Mouse (Mus musculus) embryonic facial prominence, embryonic 12.5 days (tissue): Measurements from ENCODE around the gene Zg16. TPM values are rescaled to one million over a fixed set of nuclear protein-coding genes. Genes with fewer than 3 reads are reported as not detected.
"Not testable (repeated sequence)": the region's sequence is repeated elsewhere in the genome, so short reads cannot be mapped to it uniquely, and the experiment has no call there.

Source experiments
- ATAC-seq: fragments of 200-750 bp; cut with Nextera tagmentation; 2 replicates; pipeline ENCODE4 v1.8.0; 2017; ENCODE audit not compliant: insufficient number of reproducible peaks, insufficient read depth, low FRiP score, low TSS enrichment
- H3K27ac ChIP-seq: fragments of 300-500 bp; sonication (generic); 2 replicates; pipeline ENCODE4 v1.5.1; 2016; ENCODE audit warnings: mild to moderate bottlenecking
- H3K27me3 ChIP-seq: fragments of 300-500 bp; sonication (generic); 2 replicates; pipeline ENCODE4 v1.6.1; 2016; ENCODE audit warnings: mild to moderate bottlenecking, moderate library complexity
- H3K36me3 ChIP-seq: fragments of 300-500 bp; sonication (generic); 2 replicates; pipeline ENCODE4 v1.6.1; 2016; ENCODE audit warnings: mild to moderate bottlenecking
- H3K4me1 ChIP-seq: fragments of 300-500 bp; sonication (generic); 2 replicates; pipeline ENCODE4 v1.6.1; 2016
- H3K4me2 ChIP-seq: fragments of 300-500 bp; sonication (generic); replicated peaks from 2 replicates; pipeline ENCODE4 v1.6.1; 2016; ENCODE audit warnings: mild to moderate bottlenecking, moderate library complexity
- H3K4me3 ChIP-seq: fragments of 300-500 bp; sonication (generic); 2 replicates; pipeline ENCODE4 v1.5.1; 2016; ENCODE audit warnings: mild to moderate bottlenecking
- H3K9ac ChIP-seq: fragments of 300-500 bp; sonication (generic); 2 replicates; pipeline ENCODE4 v1.6.1; 2016; ENCODE audit warnings: mild to moderate bottlenecking, moderate library complexity
- H3K9me3 ChIP-seq: fragments of 300-500 bp; sonication (generic); 2 replicates; pipeline ENCODE4 v1.6.1; 2016; ENCODE audit warnings: mild to moderate bottlenecking, moderate library complexity
- WGBS: fragments of 180-500 bp; shearing (Covaris S2); methylation state at CpG from one replicate; pipeline ENCODE4 v1.1.7; 2016; 5-methylcytosine and 5-hydroxymethylcytosine counted together
- polyA plus RNA-seq: library from polyadenylated mRNA; unstranded; fragments of >200 nt; fragmentation: Nextera tagmentation; extraction: Ambion mirVana; gene quantifications from 2 replicates; pipeline ENCODE4 v1.2.1, GENCODE M21; 2016

Zg16 gene
- not detected in 2 replicates for polyA plus RNA-seq

DNA sequence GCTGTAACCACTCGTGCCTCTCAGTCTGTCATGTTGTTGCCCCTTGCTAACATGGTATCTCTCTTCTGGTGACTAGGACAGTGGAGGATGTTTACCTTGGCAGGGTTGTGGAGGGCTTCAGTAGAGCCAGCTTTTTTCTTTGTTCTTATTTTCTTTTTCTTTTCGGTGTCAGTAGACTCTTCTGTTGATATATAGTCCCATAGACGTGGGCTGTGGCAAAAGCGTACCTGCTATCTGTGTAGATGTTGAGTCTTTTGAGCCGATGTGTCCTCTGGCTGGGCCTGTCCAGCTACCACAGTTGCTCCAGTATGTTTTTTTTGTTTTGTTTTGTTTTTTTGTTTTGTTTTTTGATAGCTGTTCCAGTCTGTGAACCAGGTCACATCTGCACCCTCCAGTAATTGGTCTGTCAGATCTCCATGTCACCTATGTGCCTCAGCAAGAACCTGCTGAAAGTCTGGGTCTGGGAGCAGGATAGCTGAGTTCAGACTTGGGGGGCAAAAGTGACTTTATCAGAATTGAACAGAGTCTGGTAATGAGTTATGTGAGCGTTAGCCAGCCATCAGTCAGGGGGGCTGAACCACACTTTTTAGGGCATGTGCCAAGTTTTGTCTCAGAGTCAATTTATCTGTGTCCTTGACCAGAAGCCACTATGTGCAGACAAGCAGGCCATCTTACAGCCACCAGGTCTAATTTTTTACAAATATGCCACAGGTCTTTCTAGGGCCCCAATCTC is at the start of gene Zg16:
TSS of gene Zg16 (minus strand) at position 51 of the 733 bp plus-strand sequence.
- not testable (repeated sequence) for ATAC-seq, H3K9me3 ChIP-seq, H3K36me3 ChIP-seq, H3K4me2 ChIP-seq, H3K27ac ChIP-seq, H3K4me1 ChIP-seq, H3K4me3 ChIP-seq, H3K9ac ChIP-seq, H3K27me3 ChIP-seq
- 77% methylated on average over 6 of the region's 6 CpGs for WGBS

DNA sequence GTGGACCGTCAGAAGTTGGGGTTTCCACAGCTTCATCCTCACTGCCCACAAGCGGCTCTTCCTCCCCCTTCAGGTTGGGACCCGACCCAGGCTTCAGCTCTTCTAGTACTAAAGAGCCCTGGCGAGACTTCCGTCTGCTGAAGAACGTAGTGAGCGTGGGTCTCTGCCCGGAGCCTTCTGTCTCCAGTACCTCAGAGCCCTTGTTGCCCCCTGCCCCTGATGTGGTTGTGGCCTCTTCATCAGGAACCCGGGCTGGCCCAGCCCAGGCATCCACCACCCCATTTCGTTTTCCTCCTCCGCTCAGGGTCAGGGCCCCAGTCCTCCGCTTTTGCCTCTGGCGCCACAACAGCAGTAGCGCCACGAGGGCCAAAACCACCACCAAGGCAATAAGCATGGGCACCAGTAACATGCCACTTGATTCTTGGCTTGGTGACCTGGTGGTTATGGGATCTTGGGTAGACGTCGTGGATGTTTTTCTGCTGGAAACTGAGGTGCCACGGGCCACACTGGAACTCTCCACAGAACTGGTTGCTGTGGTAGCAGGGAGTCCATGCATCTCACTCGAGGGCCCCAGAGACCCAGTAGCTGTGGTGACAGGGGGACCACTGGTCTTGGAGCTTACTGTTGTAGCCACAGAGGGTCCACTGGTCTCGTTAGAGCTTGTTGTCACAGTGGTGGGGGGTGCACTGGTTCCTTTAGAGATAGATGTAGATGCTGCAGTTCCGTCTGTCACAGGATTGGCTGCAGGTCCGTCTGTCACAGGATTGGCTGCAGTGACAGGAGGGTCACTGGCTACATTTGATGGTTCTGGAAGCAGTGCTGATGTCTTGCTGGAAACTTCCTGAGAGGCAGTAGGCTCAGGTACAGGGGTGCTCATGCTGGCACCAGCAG is 49.3 kb upstream of the Zg16 start:
- Histone ChIP-seq H3K9me3 (no peaks in the 10 kb centered on the region), H3K4me3 (no peak overlapping the region), H3K27ac (no peak overlapping the region), H3K36me3 (no peaks in the 10 kb centered on the region), H3K9ac (no peak overlapping the region), H3K27me3 (no peaks in the 10 kb centered on the region), H3K4me2 (no peak overlapping the region), H3K4me1 (no peaks in the 10 kb centered on the region)
- WGBS: 86% methylated on average over 22 of the region's 22 CpGs
- ATAC-seq: no peak

DNA sequence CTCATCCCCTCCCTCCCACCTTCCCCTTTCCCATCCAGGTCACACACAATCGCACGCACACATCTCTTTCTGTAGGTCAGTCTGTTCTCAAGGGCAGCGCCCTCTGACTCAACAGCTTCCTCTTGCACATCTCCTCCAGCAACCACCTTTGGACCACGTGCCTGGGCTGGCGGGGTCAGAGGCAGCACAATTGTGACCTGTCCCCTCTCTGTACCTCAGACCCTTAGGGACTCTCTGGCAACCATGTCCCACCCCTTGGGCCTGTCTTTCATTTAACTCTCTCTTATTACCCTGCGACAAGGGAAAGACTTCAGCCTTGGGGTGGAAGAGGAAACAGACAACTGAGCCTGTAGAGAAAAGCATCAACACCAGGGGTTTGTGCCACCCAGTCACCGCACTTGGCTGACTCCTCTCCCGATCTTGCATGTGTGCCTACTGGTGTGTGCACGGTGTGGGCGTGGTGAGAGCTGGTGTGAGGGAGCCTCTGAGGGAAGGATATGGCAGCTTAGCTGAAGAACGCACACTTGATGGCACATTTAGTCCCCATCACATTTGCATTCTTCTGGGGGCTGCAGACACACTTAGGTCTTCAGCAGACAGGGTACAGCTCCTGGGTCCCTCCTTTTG is 47.8 kb upstream of the Zg16 start:
- no peak overlapping the region for H3K9ac ChIP-seq
- ATAC-seq: no peak
- 72% methylated on average over 11 of the region's 11 CpGs for WGBS

DNA sequence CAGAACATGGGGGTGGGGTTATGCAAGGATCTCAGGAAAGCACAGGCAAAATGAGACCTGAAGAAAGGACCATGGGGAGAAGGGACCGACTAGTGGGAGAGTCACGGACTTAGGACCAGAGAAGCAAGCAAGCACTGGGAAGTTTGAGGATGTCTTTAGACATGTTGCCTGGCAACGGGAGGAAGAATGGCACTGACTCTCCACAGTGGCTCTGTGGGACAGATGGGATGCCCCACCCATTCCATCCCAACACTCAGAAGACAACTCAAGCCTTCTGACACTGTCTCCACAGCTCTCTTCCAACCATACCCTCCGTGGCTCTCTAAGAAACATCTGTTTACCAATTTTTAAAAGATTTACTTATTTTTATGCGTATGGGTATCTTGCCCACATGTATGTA is 46.0 kb upstream of the Zg16 start:
- Histone ChIP-seq H3K9ac (no peak overlapping the region), H3K4me2 (no peak overlapping the region), H3K4me3 (no peak overlapping the region), H3K27ac (no peak overlapping the region), H3K9me3 (no peaks in the 10 kb centered on the region), H3K36me3 (no peaks in the 10 kb centered on the region), H3K27me3 (no peaks in the 10 kb centered on the region), H3K4me1 (no peaks in the 10 kb centered on the region)
- 71% methylated on average over 5 of the region's 5 CpGs for WGBS
- no peak for ATAC-seq

More for the DNA sequence above, 47.8 kb upstream of the Zg16 start:
- H3K4me1 ChIP-seq: no peaks in the 10 kb centered on the region
- no peak overlapping the region for H3K27ac ChIP-seq
- H3K36me3 ChIP-seq: no peaks in the 10 kb centered on the region
- H3K4me2 ChIP-seq: no peak overlapping the region
- H3K27me3 ChIP-seq: no peaks in the 10 kb centered on the region
- H3K4me3 ChIP-seq: no peak overlapping the region
- H3K9me3 ChIP-seq: no peaks in the 10 kb centered on the region

DNA sequence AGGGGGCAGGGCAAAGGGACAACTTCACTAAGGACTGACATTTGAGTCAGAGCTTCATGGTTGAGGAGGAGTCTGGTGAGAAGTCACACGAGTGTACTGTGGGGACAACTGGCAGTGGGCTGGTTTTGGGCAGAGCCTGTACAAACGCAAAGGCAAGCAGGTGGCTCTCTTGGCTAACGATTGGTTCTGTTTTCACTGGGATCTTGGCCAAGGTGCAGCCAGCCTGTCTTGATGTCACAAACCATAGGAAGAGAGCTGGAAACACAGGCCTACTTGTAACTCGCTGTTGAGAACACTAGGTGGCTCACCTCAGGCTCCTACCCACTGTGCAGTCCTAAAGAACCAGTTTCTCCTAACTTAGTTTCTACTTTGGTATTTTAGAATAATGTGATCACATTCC is 42.5 kb upstream of the Zg16 start:
- no peak for ATAC-seq
- Histone ChIP-seq H3K9me3 (no peaks in the 10 kb centered on the region), H3K27ac (no peak overlapping the region), H3K27me3 (no peaks in the 10 kb centered on the region), H3K4me1 (no peaks in the 10 kb centered on the region), H3K9ac (no peak overlapping the region), H3K36me3 (no peaks in the 10 kb centered on the region), H3K4me2 (no peak overlapping the region), H3K4me3 (no peak overlapping the region)
- whole genome bisulfite sequencing: 15% methylated on average over 4 of the region's 4 CpGs

DNA sequence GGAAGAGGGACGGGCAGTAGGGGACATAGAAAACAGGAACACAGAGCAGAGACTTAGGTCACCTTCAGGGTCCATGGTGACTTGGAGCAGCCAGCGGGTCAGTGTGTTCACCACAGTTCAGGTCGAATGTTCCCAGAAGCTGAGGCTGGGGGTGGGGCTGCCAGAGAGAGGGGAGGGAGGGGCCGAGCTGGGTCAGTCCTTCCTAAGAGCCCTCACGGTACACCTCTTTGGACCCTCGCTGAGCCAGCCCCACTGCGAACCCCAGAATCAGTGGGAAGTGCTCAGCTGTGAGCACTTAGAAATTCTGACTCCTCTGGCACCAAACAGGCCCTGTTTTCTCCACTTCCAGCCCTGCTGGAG is 34.8 kb upstream of the Zg16 start, which contains the start of gene Qprt:
TSS of gene Qprt (minus strand) at position 316 of the 360 bp plus-strand sequence.
- peak within 1 kb of the TSS; percentile 7 for H3K9ac ChIP-seq
- H3K27me3 ChIP-seq: peaks cover 24% of the 10 kb centered on the region
- peak within 1 kb of the TSS; percentile 24 for H3K4me2 ChIP-seq
- H3K27ac ChIP-seq: 0 out of 2 replicates have a peak within 1 kb of the TSS, but pooled peaks have one; percentile 26
- ATAC-seq: no peak
- 7% methylated on average over 7 of the region's 7 CpGs for WGBS
- H3K36me3 ChIP-seq: no peaks in the 10 kb centered on the region
- H3K4me3 ChIP-seq: no peak within 1 kb of the TSS
- H3K4me1 ChIP-seq: peaks cover 15% of the 10 kb centered on the region; the same call in 1 of the 2 replicates
- H3K9me3 ChIP-seq: peaks cover 4% of the 10 kb centered on the region; the same call in 1 of the 2 replicates

DNA sequence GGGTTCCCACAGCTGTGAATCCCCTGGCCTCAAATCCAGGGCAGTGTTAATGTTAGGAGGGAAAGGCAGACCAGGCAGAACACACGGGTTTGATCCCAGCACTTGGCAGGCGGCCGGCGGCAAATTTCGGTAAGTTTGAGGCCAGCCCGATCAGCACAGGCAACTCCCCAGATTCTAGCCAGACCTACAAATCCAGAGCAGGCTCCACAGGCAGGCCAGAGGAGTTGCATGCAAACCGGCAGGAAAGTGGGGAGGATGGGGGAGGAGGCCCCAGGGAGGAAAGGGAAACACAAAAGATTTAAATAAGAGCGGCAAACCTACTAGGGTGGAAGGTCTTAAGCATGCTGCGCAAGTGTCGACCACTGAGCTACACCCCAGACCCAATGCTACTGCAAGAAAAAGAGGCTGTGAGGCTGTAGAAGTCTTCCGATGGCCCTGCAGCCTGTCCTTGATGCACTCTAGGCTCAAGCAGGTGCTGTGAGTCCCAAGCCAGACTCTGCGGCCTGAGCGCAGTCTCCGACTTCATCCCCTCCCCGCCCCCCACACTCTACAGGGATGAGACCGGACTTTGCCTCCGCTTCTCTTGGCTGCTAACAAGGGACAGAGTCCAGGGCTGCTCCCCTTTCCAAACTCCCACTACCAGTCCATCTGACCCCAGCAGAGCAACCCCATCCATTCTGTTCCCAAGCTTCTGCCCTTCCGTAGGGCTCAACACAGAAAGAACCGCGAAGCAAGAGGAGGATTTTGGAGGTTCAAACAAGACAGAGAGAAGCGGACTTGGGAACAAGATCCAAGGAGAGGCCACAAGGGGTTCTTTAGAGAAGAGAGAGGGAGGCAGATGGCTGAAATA is 34.2 kb upstream of the Zg16 start:
- no peak overlapping the region for H3K4me3 ChIP-seq
- H3K9ac ChIP-seq: peak overlapping the region; percentile 7
- 8% methylated on average over 21 of the region's 21 CpGs for WGBS
- H3K4me2 ChIP-seq: peak overlapping the region; percentile 24
- H3K36me3 ChIP-seq: no peaks in the 10 kb centered on the region
- peaks cover 24% of the 10 kb centered on the region for H3K27me3 ChIP-seq
- H3K4me1 ChIP-seq: peaks cover 15% of the 10 kb centered on the region; the same call in 1 of the 2 replicates
- no peak for ATAC-seq
- H3K27ac ChIP-seq: 0 out of 2 replicates have a peak overlapping the region, but pooled peaks have one; percentile 26
- peaks cover 4% of the 10 kb centered on the region; the same call in 1 of the 2 replicates for H3K9me3 ChIP-seq

DNA sequence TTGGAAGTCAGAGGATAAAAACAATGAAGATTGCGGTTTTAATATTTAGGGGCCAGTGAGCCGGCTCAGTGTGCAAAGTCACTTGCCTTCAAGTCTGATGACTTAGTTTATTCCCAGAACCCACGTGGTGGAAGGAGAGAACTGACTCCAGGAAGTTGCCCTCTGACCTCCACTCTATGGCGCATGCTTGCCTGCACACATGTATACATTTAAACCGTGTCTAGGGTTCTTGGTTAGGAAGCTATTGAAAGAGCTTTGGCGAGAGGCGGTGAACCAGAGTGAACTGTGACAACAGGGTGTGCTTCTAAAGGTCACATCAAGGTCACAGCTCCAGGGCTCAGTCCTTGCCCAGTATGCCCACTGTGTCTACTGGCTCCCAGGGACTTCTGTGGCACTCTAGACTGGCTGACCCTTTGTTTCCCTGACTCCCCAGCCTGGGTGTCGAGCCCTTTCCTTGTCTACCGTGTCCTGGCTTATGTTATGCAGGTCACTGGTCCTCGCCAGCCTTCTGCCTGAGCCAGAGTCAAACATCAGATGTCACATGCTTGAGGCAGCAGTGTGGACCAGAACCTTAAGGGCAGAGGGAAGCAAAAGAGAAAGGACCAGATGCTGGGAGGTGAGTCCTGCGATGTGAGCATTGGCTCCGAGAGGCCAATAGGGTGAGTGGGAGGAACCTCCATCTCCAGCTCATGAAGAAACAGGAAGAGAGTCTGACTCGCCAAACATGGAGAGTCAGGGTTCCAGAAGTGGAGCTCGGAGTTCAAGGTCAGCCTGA is 31.7 kb upstream of the Zg16 start:
- no peaks in the 10 kb centered on the region for H3K36me3 ChIP-seq
- no peak overlapping the region for H3K9ac ChIP-seq
- H3K4me3 ChIP-seq: no peak overlapping the region
- no peak overlapping the region for H3K4me2 ChIP-seq
- H3K4me1 ChIP-seq: peaks cover 18% of the 10 kb centered on the region
- no peak overlapping the region for H3K27ac ChIP-seq
- no peak for ATAC-seq
- H3K27me3 ChIP-seq: peaks cover 24% of the 10 kb centered on the region
- no peaks in the 10 kb centered on the region for H3K9me3 ChIP-seq
- WGBS: 47% methylated on average over 14 of the region's 14 CpGs

DNA sequence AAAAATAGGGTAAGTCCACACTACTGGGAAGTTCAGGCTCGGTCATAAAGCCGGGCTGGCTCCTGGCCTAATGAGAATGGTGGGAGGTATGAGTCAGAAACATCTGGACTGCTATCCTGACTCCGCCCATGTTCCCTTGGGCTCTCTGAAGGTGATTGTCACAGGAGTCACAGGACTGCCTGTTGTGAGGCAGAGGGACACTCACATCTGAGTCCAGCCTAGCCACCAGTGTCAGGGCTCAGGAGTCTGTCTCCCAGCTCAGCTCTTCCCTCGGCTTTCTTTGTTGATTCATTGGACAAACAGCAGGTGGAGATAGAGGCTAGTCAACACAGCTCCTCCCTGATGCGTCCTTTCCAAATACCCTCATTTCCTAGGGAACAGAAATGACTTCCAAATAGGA is 30.8 kb upstream of the Zg16 start:
- H3K4me1 ChIP-seq: peaks cover 18% of the 10 kb centered on the region
- ATAC-seq: no peak

DNA sequence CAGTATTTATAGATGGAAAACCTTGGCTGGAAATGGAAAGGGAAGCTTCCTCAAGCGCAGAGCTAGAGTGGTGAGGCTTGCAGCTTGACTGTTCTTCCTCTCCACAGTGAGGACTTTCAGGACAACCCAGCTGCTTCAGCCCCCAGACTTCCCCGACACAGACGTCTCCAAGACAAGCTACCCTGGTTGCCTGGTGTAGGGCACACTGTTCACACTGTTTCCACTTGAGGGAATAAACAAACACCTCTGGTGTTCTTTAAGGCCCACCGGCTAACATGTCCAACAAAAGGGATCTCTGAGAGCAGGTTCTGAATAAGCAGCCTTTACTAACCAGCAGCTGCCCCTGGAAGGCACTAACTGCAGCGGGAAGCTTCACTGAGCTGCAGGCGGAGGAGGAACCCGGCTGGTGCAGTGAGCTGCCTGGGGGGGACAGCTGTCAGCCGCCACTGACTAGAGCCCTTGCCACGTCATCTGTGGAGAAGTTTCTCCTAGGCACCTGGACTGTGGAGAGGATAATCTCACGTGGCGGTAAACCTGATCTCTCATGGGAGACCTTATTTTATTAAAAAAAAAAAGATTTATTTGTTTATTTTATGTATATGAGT is 29.3 kb upstream of the Zg16 start:
- WGBS: 45% methylated on average over 11 of the region's 11 CpGs
- Histone ChIP-seq H3K9ac (no peak overlapping the region), H3K9me3 (no peaks in the 10 kb centered on the region), H3K4me1 (peaks cover 15% of the 10 kb centered on the region), H3K27me3 (peaks cover 14% of the 10 kb centered on the region), H3K27ac (no peak overlapping the region), H3K4me2 (no peak overlapping the region), H3K36me3 (no peaks in the 10 kb centered on the region), H3K4me3 (no peak overlapping the region)
- no peak for ATAC-seq

More for the DNA sequence above, 30.8 kb upstream of the Zg16 start:
- Histone ChIP-seq H3K4me3 (no peak overlapping the region), H3K36me3 (no peaks in the 10 kb centered on the region), H3K9me3 (no peaks in the 10 kb centered on the region), H3K9ac (no peak overlapping the region), H3K27me3 (peaks cover 24% of the 10 kb centered on the region), H3K4me2 (no peak overlapping the region), H3K27ac (no peak overlapping the region)
- 36% methylated on average over 5 of the region's 5 CpGs for WGBS
